Mouse (Mus musculus): ENCODE data around the gene Phpt1. TPM values are rescaled to one million over a fixed set of nuclear protein-coding genes. Genes with fewer than 3 reads are reported as not detected.
A peak's percentile ranks its signal among the peaks of the same experiment; 100 is the strongest.

The Phpt1 gene
- polyA plus RNA-seq, 1 experiment from 2014 or later: 148 TPM

DNA sequence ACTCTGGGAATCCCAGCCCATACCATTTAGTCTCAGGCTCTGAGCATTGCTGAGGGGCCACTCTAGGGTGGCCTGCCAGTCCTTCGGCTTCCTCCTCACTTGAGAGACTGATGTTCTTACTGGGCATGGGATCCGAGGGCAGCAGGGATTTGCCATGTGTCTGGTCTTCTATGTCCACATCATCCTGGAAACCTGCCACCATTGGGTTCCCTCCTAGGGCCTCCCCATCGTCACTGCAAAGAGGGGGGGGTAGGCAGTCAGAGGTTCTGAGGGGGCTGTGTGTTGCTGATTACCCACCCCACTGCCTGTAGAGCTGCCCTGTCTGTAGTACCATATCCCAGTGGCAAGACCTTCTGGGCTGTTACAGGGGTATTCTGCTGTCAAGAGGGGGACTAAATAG is 10.6 kb upstream of the Phpt1 start:
- H3K9ac ChIP-seq (ENCODE audit: low read depth, low read length): no peak overlapping the region
- H3K4me3 ChIP-seq (ENCODE audit: low read depth, low read length): no peak overlapping the region
- no peaks in the 10 kb centered on the region for H3K9me3 ChIP-seq (ENCODE audit: control insufficient read depth, low read length)
- H3K36me3 ChIP-seq (ENCODE audit: control insufficient read depth, insufficient read depth, low read length): peaks cover 75% of the 10 kb centered on the region
- DNase-seq (ENCODE audit: low spot score) (no peak), ATAC-seq (ENCODE audit: low read depth) (no peak)
- H3K4me2 ChIP-seq (ENCODE audit: low read depth, low read length): no peak overlapping the region
- H3K4me1 ChIP-seq (ENCODE audit: control insufficient read depth, insufficient read depth, low read length): peaks cover 4% of the 10 kb centered on the region; the same call in 1 of the 2 replicates
- H3K27me3 ChIP-seq (replicated peaks; ENCODE audit: control insufficient read depth, insufficient read depth, low read length): peaks cover 5% of the 10 kb centered on the region
- WGBS: 83% methylated on average over 3 of the region's 3 CpGs
- no peak overlapping the region for H3K27ac ChIP-seq (replicated peaks; ENCODE audit: low read depth, low read length)

DNA sequence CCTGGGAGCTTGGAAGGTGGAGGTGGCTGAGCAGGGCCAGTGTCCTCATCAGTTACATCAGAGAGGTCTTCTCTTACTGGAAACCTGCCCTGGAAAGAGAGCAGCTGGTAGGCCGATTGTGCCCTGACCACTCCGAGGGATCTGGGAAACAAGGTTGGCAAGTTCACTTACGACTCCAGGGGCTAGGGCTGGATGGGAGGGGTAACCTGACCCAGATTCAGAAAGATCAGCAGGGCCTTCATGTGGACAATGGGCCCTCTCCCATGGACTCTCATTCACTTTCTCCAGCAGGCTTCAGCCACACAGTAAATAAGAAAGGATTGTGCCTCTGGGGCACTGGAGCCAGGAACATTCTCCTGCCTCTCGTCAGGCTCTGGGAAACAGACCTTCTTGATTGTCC is 9.8 kb upstream of the Phpt1 start:
- Histone ChIP-seq H3K36me3 (ENCODE audit: control insufficient read depth, insufficient read depth, low read length) (peaks cover 68% of the 10 kb centered on the region), H3K4me1 (ENCODE audit: control insufficient read depth, insufficient read depth, low read length) (peaks cover 4% of the 10 kb centered on the region; the same call in 1 of the 2 replicates), H3K4me3 (ENCODE audit: low read depth, low read length) (no peak overlapping the region), H3K27me3 (replicated peaks; ENCODE audit: control insufficient read depth, insufficient read depth, low read length) (peaks cover 12% of the 10 kb centered on the region), H3K4me2 (ENCODE audit: low read depth, low read length) (no peak overlapping the region), H3K9ac (ENCODE audit: low read depth, low read length) (no peak overlapping the region), H3K27ac (replicated peaks; ENCODE audit: low read depth, low read length) (no peak overlapping the region), H3K9me3 (ENCODE audit: control insufficient read depth, low read length) (no peaks in the 10 kb centered on the region)
- ATAC-seq (ENCODE audit: low read depth) (no peak), DNase-seq (ENCODE audit: low spot score) (no peak)
- 90% methylated on average over 4 of the region's 4 CpGs for WGBS

DNA sequence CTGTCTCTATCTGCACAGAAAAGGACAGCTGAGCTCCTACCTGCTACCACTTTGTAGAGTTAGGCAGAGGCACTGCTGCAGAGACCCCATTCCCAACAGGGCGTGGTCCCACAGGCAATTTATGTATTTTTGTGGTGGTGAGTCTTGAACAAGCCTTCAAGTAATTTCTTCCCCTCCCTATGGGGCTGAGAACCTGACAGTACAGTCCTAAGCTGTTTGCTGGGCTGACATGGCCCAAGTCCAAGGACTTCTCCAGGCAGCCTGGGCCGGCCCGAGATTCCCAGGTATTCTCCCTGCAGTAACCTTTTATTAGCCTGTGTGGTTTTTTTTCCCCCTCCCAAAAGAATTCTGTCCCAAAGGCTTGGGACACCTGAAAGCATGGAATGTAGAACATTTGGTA is 9.1 kb upstream of the Phpt1 start:
- no peak for DNase-seq (ENCODE audit: low spot score)
- H3K4me3 ChIP-seq (ENCODE audit: low read depth, low read length): no peak overlapping the region
- H3K4me2 ChIP-seq (ENCODE audit: low read depth, low read length): no peak overlapping the region
- no peak overlapping the region for H3K9ac ChIP-seq (ENCODE audit: low read depth, low read length)
- H3K4me1 ChIP-seq (ENCODE audit: control insufficient read depth, insufficient read depth, low read length): peaks cover 7% of the 10 kb centered on the region; the same call in 1 of the 2 replicates
- H3K27ac ChIP-seq (replicated peaks; ENCODE audit: low read depth, low read length): no peak overlapping the region
- H3K9me3 ChIP-seq (ENCODE audit: control insufficient read depth, low read length): no peaks in the 10 kb centered on the region
- no peak for ATAC-seq (ENCODE audit: low read depth)
- WGBS: 94% methylated on average over 3 of the region's 3 CpGs
- peaks cover 61% of the 10 kb centered on the region for H3K36me3 ChIP-seq (ENCODE audit: control insufficient read depth, insufficient read depth, low read length)
- H3K27me3 ChIP-seq (replicated peaks; ENCODE audit: control insufficient read depth, insufficient read depth, low read length): peaks cover 19% of the 10 kb centered on the region

DNA sequence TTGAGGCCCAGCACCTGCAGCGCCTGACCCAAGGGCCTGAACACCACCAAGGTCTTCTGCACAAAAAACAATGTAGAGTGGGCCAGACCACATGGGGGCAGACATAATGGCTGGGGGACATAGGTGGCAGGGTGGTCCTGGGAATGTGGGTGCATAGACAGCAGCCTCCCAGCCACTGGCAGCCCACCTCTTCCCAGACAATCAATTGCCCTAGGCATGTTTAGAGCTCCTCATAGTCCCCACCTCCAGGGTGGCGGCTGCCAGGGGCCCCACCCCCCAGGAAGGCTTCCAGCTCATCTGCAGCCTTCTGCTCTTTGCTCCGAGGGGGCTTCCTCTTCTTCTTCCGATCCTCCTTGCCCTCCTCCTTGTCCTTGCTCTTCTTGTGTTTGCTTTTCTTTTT is 8.5 kb upstream of the Phpt1 start:
- H3K36me3 ChIP-seq (ENCODE audit: control insufficient read depth, insufficient read depth, low read length): peaks cover 55% of the 10 kb centered on the region
- WGBS: 66% methylated on average over 3 of the region's 4 CpGs

DNA sequence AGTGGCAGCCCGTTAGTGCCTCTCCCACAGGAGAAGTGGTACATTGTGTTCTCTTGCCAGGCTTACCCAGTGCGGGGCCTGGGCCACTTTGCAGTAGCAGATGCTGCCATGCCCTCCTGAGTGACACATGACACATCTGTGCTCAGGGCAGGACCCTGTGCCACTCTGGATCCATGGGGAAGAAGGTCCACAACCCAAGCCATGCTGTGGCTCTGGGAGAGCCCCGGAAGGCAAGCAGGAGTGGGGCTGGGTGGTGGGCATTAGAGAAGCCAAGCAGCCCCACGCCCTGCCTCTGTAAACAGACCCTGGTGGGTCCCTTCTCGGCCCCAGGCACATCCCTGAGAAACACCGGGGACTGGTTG is 8.1 kb upstream of the Phpt1 start:
- Histone ChIP-seq H3K27ac (replicated peaks; ENCODE audit: low read depth, low read length) (no peak overlapping the region), H3K4me1 (ENCODE audit: control insufficient read depth, insufficient read depth, low read length) (peaks cover 8% of the 10 kb centered on the region; the same call in 1 of the 2 replicates)

More for the DNA sequence above, 8.5 kb upstream of the Phpt1 start:
- H3K4me1 ChIP-seq (ENCODE audit: control insufficient read depth, insufficient read depth, low read length): peaks cover 8% of the 10 kb centered on the region; the same call in 1 of the 2 replicates
- H3K9me3 ChIP-seq (ENCODE audit: control insufficient read depth, low read length): no peaks in the 10 kb centered on the region
- H3K27me3 ChIP-seq (replicated peaks; ENCODE audit: control insufficient read depth, insufficient read depth, low read length): peaks cover 25% of the 10 kb centered on the region
- ATAC-seq (ENCODE audit: low read depth) (no peak), DNase-seq (ENCODE audit: low spot score) (no peak)
- no peak overlapping the region for H3K9ac ChIP-seq (ENCODE audit: low read depth, low read length)
- no peak overlapping the region for H3K27ac ChIP-seq (replicated peaks; ENCODE audit: low read depth, low read length)
- H3K4me3 ChIP-seq (ENCODE audit: low read depth, low read length): no peak overlapping the region
- no peak overlapping the region for H3K4me2 ChIP-seq (ENCODE audit: low read depth, low read length)

DNA sequence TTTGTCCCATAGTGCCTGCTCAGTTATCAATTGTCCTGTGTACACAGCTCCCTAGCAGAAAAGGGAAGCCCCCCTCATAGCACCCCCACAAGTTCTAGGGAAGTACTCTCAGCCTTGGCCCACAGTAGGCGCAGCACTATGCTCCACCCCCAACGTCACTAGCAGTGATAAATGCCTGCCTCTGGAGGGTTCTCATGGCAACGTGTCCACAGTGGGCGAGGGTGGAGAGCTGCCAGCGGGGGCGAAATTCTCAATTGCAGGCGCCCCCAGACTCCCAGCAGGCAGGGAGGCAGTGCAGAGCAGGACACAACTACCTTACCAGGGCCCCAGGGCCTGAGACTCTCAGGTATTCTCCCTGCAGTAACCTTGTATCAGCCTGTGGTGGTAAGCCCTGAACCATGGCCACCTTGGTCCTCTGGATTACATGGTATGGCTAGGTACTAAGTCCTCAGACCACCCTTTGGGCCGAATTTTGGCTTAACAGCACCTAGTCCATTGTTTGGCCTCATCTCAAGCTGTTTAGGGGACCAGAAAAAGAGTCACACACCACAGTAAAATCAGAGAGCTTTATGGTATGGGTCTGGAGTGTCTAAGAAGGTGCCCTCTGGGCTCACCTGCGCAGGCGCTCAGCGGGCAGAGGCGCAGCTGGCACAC is 7.6 kb upstream of the Phpt1 start:
- Histone ChIP-seq H3K27me3 (replicated peaks; ENCODE audit: control insufficient read depth, insufficient read depth, low read length) (peaks cover 35% of the 10 kb centered on the region), H3K27ac (replicated peaks; ENCODE audit: low read depth, low read length) (no peak overlapping the region), H3K9ac (ENCODE audit: low read depth, low read length) (no peak overlapping the region), H3K9me3 (ENCODE audit: control insufficient read depth, low read length) (no peaks in the 10 kb centered on the region), H3K4me1 (ENCODE audit: control insufficient read depth, insufficient read depth, low read length) (peaks cover 13% of the 10 kb centered on the region; the same call in 1 of the 2 replicates), H3K4me2 (ENCODE audit: low read depth, low read length) (no peak overlapping the region), H3K4me3 (ENCODE audit: low read depth, low read length) (no peak overlapping the region), H3K36me3 (ENCODE audit: control insufficient read depth, insufficient read depth, low read length) (peaks cover 47% of the 10 kb centered on the region)
- ATAC-seq (ENCODE audit: low read depth) (no peak), DNase-seq (ENCODE audit: low spot score) (no peak)
- 52% methylated on average over 12 of the region's 12 CpGs for WGBS

More for the DNA sequence above, 8.1 kb upstream of the Phpt1 start:
- no peak for ATAC-seq (ENCODE audit: low read depth)
- no peak overlapping the region for H3K4me2 ChIP-seq (ENCODE audit: low read depth, low read length)
- H3K4me3 ChIP-seq (ENCODE audit: low read depth, low read length): no peak overlapping the region
- WGBS: 80% methylated on average over 5 of the region's 6 CpGs
- H3K27me3 ChIP-seq (replicated peaks; ENCODE audit: control insufficient read depth, insufficient read depth, low read length): peaks cover 30% of the 10 kb centered on the region
- no peak overlapping the region for H3K9ac ChIP-seq (ENCODE audit: low read depth, low read length)
- no peaks in the 10 kb centered on the region for H3K9me3 ChIP-seq (ENCODE audit: control insufficient read depth, low read length)
- peaks cover 51% of the 10 kb centered on the region for H3K36me3 ChIP-seq (ENCODE audit: control insufficient read depth, insufficient read depth, low read length)
- no peak for DNase-seq (ENCODE audit: low spot score)

DNA sequence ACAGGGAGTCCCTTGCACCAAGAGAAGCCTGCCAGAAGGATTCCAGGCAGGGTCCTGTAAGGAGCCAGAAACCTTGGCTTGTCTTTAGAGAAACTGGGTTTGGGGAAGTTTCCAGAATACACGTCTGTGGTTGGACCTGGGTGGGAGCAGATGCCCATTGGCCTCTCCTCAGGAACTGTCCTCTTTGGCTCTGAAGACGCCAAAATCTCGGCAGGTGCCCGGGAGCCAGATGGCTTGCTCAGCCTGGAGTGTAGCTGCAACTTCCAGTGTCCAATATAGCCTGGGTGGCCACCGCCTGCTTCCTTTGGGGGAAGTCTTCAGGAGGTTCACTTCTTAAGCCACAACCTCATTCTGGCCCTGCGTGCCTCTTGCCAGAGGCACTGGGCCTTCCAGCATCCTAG is 6.9 kb upstream of the Phpt1 start:
- ATAC-seq (ENCODE audit: low read depth): 0 out of 2 replicates have a peak, but pooled peaks have one; percentile 4
- H3K27me3 ChIP-seq (replicated peaks; ENCODE audit: control insufficient read depth, insufficient read depth, low read length): peaks cover 42% of the 10 kb centered on the region
- peaks cover 17% of the 10 kb centered on the region; the same call in 1 of the 2 replicates for H3K4me1 ChIP-seq (ENCODE audit: control insufficient read depth, insufficient read depth, low read length)
- H3K9ac ChIP-seq (ENCODE audit: low read depth, low read length): no peak overlapping the region
- DNase-seq (ENCODE audit: low spot score): no peak
- H3K4me2 ChIP-seq (ENCODE audit: low read depth, low read length): peak overlapping the region; percentile 64
- no peak overlapping the region for H3K27ac ChIP-seq (replicated peaks; ENCODE audit: low read depth, low read length)
- peaks cover 40% of the 10 kb centered on the region for H3K36me3 ChIP-seq (ENCODE audit: control insufficient read depth, insufficient read depth, low read length)
- H3K4me3 ChIP-seq (ENCODE audit: low read depth, low read length): no peak overlapping the region
- no peaks in the 10 kb centered on the region for H3K9me3 ChIP-seq (ENCODE audit: control insufficient read depth, low read length)
- WGBS: 40% methylated on average over 6 of the region's 6 CpGs

DNA sequence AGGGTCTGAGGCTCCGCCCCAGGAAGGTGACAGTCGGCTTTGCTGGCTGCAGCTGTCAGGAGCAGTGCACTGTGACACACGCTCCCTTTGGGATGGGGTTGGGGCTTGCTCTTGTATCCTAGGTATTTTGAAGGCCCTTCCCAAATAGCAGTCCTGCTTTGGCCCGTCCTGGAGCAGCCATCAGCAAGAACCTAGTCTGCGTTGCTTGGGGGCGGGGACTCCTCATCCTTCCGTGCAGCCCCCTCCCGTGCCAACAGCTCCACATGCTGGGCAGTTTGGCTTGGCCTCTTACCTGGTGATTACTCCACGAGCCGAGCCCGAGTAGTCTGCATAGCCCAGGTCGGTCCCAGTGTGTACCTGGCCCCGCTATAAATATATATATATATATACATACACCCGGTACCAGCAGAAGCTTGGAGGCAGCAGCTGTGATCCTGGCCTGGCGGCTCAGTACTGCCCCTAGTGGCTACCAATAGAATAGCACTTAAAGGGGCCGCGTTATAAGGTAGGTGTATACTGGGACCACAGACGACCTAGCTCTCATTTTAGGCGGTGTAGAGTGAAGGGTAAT is 6.4 kb upstream of the Phpt1 start, which contains the start of gene Ajm1:
Gene Ajm1 (minus strand): TSS at position 464 of the 571 bp plus-strand sequence.
- peaks cover 17% of the 10 kb centered on the region; the same call in 1 of the 2 replicates for H3K4me1 ChIP-seq (ENCODE audit: control insufficient read depth, insufficient read depth, low read length)
- 0 out of 2 replicates have a peak within 1 kb of the TSS, but pooled peaks have one; percentile 2 for H3K9ac ChIP-seq (ENCODE audit: low read depth, low read length)
- DNase-seq (ENCODE audit: low spot score) (peak; percentile 67), ATAC-seq (ENCODE audit: low read depth) (peak; percentile 85)
- H3K4me2 ChIP-seq (ENCODE audit: low read depth, low read length): peak within 1 kb of the TSS; percentile 64
- no peak within 1 kb of the TSS for H3K27ac ChIP-seq (replicated peaks; ENCODE audit: low read depth, low read length)
- H3K27me3 ChIP-seq (replicated peaks; ENCODE audit: control insufficient read depth, insufficient read depth, low read length): peaks cover 47% of the 10 kb centered on the region
- H3K36me3 ChIP-seq (ENCODE audit: control insufficient read depth, insufficient read depth, low read length): peaks cover 35% of the 10 kb centered on the region
- H3K9me3 ChIP-seq (ENCODE audit: control insufficient read depth, low read length): no peaks in the 10 kb centered on the region
- H3K4me3 ChIP-seq (ENCODE audit: low read depth, low read length): peak within 1 kb of the TSS; percentile 35
- 8% methylated on average over 19 of the region's 19 CpGs for WGBS

Measured in embryonic facial prominence, embryonic 14.5 days (tissue).